Mouse (Mus musculus) liver, embryonic 14.5 days (tissue): ENCODE measurements around the gene Zfp784. TPM values are rescaled to one million over a fixed set of nuclear protein-coding genes. Genes with fewer than 3 reads are reported as not detected.
"Not testable (repeated sequence)": the region's sequence is repeated elsewhere in the genome, so short reads cannot be mapped to it uniquely, and the experiment has no call there.

ENCODE experiments used
- ATAC-seq: fragments of 200-750 bp; cut with Nextera tagmentation; 2 replicates; pipeline ENCODE4 v1.8.0; 2017; ENCODE audit warnings: moderate number of reproducible peaks, mild to moderate bottlenecking, moderate library complexity; ENCODE audit not compliant: insufficient read depth
- DNase-seq, 3 experiments: peaks; one replicate each; pipeline ENCODE4 v3.0.0-alpha.2; 2012 to 2013; ENCODE audit warnings: low read depth in 3 of 3, low spot score in 3 of 3
- H3K27ac ChIP-seq: fragments of 300-500 bp; sonication (generic); 2 replicates; pipeline ENCODE4 v1.5.1; 2014; ENCODE audit warnings: moderate library complexity, mild to moderate bottlenecking, control low read depth, inconsistent platforms
- H3K27me3 ChIP-seq: fragments of 300-500 bp; sonication (generic); 2 replicates; pipeline ENCODE4 v1.6.1; 2014; ENCODE audit warnings: mild to moderate bottlenecking, low read length, moderate library complexity; ENCODE audit not compliant: control insufficient read depth, insufficient read depth
- H3K36me3 ChIP-seq: fragments of 300-500 bp; sonication (generic); replicated peaks from 2 replicates; pipeline ENCODE4 v1.6.1; 2014; ENCODE audit warnings: low read depth; ENCODE audit not compliant: control insufficient read depth, insufficient read depth
- H3K4me1 ChIP-seq, 2 experiments: fragments of 200-500 bp in 1 of 2; fragments of 300-500 bp in 1 of 2; sonication (generic) in 1 of 2; replicated peaks; 2 replicates each; pipeline ENCODE4 v1.6.1; 2012 to 2014; ENCODE audit warnings: antibody characterized with exemption in 1 of 2, inconsistent platforms in 1 of 2, low read length in 1 of 2; ENCODE audit not compliant: control insufficient read depth in 2 of 2, insufficient read depth in 2 of 2
- H3K4me2 ChIP-seq: fragments of 300-500 bp; sonication (generic); 2 replicates; pipeline ENCODE4 v1.6.1; 2014; ENCODE audit warnings: low read depth, mild to moderate bottlenecking, control low read depth, moderate library complexity
- H3K4me3 ChIP-seq, 2 experiments: fragments of 200-500 bp in 1 of 2; fragments of 300-500 bp in 1 of 2; sonication (generic) in 1 of 2; 2 replicates each; pipeline ENCODE4 v1.5.1; 2012 to 2014; ENCODE audit warnings: low read depth in 2 of 2, low read length in 2 of 2, mild to moderate bottlenecking in 2 of 2, control low read depth in 1 of 2, inconsistent platforms in 1 of 2, moderate library complexity in 1 of 2; ENCODE audit not compliant: insufficient read depth in 1 of 2
- H3K9ac ChIP-seq: fragments of 300-500 bp; sonication (generic); replicated peaks from 2 replicates; pipeline ENCODE4 v1.6.1; 2014; ENCODE audit warnings: mild to moderate bottlenecking, control low read depth, moderate library complexity
- H3K9me3 ChIP-seq: fragments of 300-500 bp; sonication (generic); 2 replicates; pipeline ENCODE4 v1.6.1; 2016; ENCODE audit warnings: low read length, mixed read lengths; ENCODE audit not compliant: control insufficient read depth
- CTCF ChIP-seq: IDR thresholded peaks from 2 replicates; pipeline ENCODE4 v1.5.1; 2016; ENCODE audit warnings: antibody characterized with exemption, low read depth, control low read depth
- EP300 ChIP-seq: IDR thresholded peaks from 2 replicates; pipeline ENCODE4 v1.6.1; 2016; ENCODE audit warnings: antibody characterized with exemption, low read depth
- WGBS: fragments of 180-500 bp; shearing (Covaris S2); extraction: QIAGEN DNeasy Blood & Tissue Kit; methylation state at CpG from one replicate; pipeline ENCODE4 v1.1.7; 2014; ENCODE audit not compliant: insufficient replicate concordance; 5-methylcytosine and 5-hydroxymethylcytosine counted together
- polyA plus RNA-seq, 2 experiments: library from polyadenylated mRNA; depleted of rRNA in 1 of 2; stranded (reverse) in 1 of 2; unstranded in 1 of 2; fragments of >200 nt; fragmentation: Nextera tagmentation in 1 of 2; extraction: Ambion mirVana in 1 of 2; gene quantifications; 2 replicates each; pipeline versions ENCODE4 v1.2.1 to v1.2.3; 2012 to 2014

The Zfp784 gene
- polyA plus RNA-seq, 2 experiments = 0.96 to 1.0 TPM

DNA sequence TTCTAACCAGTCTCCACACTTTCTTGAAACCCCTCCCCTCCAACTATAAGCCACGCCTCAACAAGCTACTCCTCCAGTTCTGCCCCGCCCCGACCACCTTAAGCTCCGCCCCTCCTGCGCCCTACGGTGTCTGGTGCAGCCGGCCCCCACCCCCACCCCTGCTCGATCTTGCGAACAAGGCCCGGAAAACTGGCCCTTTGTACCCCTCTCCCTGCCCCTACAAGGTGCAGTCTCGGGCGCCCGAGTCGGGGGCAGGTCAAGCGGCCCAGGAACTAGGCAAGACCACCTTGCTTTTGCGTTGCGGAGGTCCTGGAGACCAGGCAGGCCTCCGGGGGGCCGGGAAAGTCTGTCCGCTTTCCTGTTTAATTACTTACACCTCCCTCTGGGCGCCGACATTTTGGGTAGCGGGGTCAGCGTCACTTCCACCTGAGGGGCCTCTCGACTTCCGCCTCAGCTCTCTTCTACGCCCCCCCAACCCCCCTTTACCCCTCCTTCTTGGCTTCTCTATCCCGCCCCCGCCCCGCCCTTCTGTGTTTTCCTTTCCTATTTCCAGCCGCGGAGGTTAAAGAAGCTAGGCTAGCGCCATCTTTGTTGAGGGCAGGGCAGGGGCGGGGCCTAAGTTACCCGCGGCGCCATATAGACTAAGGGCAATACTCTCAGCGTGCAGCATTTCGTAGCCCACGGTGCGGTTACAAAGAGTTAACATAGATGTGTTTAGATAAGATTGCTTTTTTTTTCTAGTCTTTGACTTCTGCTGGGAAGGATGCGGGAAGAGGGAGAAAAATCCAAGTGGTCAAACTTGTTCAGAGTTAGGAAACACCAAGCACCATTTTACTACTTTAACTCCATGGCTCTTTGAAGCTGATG lies 23.8 kb downstream of the Zfp784 start, which contains the start of the genes Zfp524 and Fiz1:
Zfp524 (plus strand) TSS at position 165 of the 867 bp plus-strand sequence.
Fiz1 (minus strand) TSS at position 447 of the 867 bp plus-strand sequence.
- Histone ChIP-seq H3K4me2 (peak within 1 kb of the TSS; percentile 82), H3K36me3 (peaks cover 37% of the 10 kb centered on the region), H3K27me3 (no peaks in the 10 kb centered on the region), H3K9me3 (no peaks in the 10 kb centered on the region; the same call in 1 of the 2 replicates), H3K4me1 (peaks cover 11 to 12% of the 10 kb centered on the region in 2 experiments), H3K9ac (peak within 1 kb of the TSS; percentile 97), H3K4me3 (peak within 1 kb of the TSS; percentile 94 to 96), H3K27ac (peak within 1 kb of the TSS; percentile 96)
- ATAC-seq (peak; percentile 78), DNase-seq (peak; percentile 93 to 94 (median 93))
- TF ChIP-seq EP300 (no peak), CTCF (no peak)
- WGBS = under 1% methylated on average over 42 of the region's 42 CpGs

DNA sequence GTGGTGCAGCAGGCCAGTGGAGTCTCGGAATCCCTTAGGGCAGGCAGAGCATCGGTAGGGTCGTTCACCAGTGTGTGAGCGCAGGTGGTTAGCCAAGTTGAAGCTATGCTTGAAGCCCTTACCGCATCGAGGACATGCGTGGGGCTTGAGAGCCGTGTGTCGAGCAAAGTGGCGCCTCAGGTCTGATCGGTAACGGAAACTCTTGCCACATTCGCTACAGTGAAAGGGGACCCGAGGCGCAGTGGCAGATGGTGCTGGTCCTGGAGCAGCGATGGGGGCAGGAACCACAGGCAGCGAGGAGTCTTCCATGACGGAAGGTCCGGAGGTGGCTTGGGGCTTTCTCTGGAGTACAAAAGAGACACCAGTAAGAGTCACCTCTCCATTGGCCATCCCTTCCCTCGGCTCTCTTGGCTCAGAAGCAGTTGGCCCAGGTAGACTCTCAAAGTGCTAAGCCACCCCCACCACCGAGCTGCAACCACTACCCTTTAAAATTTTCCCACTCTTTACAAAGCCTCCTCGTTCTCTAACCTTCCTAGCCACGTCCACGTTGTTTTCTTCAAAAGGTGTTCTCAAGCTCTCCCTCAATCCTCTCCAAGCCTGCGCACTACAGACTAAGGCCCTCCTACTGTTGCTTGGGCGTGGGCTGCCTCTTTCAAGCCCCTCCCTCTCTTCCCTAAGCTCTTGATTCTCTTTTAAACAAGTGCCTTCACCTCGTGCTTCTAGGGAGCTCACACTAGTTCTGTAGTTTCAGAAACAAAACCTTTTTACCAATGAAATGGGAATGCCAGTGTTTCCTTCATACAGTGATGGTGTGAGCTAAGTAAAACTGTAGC lies 25.3 kb downstream of the Zfp784 start:
- no peak for ATAC-seq
- peak overlapping the region; percentile 82 for H3K4me2 ChIP-seq
- H3K27me3 ChIP-seq = no peaks in the 10 kb centered on the region
- peaks cover 52% of the 10 kb centered on the region for H3K36me3 ChIP-seq
- H3K9ac ChIP-seq = no peak overlapping the region
- TF ChIP-seq CTCF (no peak), EP300 (no peak)
- peak overlapping the region; percentile 6; the same call in 1 of the 2 replicates for H3K27ac ChIP-seq
- DNase-seq = no peak
- H3K4me3 ChIP-seq = peak overlapping the region; percentile 10 to 16; a peak in 2 of 4 replicates
- WGBS = 80% methylated on average over 27 of the region's 27 CpGs
- H3K4me1 ChIP-seq = peaks cover 8 to 12% of the 10 kb centered on the region in 2 experiments
- H3K9me3 ChIP-seq = no peaks in the 10 kb centered on the region; the same call in 1 of the 2 replicates

DNA sequence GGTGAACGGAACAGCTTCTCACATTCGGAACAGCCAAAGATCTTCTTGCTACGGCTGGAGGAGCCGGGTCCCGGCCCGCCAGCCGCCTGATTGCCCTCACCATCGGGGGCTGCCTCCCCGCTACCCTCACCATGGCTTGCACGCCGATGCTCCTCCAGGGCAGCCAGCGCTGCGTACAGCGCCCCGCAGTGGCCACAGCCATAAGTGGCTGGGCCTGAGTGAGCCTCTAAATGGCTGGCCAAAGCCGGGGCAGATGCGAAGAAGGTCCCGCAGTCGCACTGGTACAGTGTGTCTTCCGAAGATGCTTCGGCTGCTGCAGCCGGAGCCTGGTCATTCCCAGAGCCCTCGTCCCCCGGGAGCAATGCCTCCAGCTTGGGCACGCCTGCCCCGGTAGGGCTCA lies 30.0 kb downstream of the Zfp784 start:
- peaks cover 2% of the 10 kb centered on the region in 2 experiments; a peak in 3 of 4 replicates for H3K4me1 ChIP-seq
- no peaks in the 10 kb centered on the region for H3K27me3 ChIP-seq
- 88% methylated on average over 26 of the region's 26 CpGs for WGBS
- ATAC-seq (no peak), DNase-seq (no peak)
- TF ChIP-seq CTCF (peak; percentile 30; the same call in 1 of the 2 replicates), EP300 (no peak)
- no peaks in the 10 kb centered on the region for H3K9me3 ChIP-seq
- H3K9ac ChIP-seq = no peak overlapping the region
- no peak overlapping the region for H3K4me2 ChIP-seq
- H3K27ac ChIP-seq = no peak overlapping the region
- no peak overlapping the region for H3K4me3 ChIP-seq
- H3K36me3 ChIP-seq = peaks cover 52% of the 10 kb centered on the region

DNA sequence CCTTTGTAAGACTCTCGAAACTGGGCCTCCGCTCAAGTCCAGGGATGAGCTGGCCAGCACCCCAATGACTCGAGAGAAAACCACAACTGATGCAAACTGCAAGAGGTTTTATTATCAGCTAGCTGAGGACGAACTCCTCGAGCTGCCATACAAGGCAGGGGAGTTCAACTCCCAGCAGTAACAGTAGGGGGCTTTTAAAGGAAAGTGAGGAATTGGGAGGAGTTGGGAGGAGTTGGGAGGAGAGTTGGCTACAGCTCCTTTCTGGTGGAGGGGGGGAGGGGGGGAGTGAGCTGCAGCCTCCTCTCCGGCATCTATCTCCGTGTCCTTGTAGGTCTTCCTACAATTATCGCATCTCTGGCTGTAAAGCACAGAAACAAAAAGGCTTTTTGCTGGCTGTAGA lies 35.4 kb downstream of the Zfp784 start:
- H3K4me3 ChIP-seq, H3K36me3 ChIP-seq, H3K9ac ChIP-seq, H3K27ac ChIP-seq, H3K9me3 ChIP-seq, DNase-seq, ATAC-seq, H3K4me1 ChIP-seq, H3K27me3 ChIP-seq, H3K4me2 ChIP-seq: not testable (repeated sequence)
- WGBS = 64% methylated on average over 8 of the region's 8 CpGs
